Mouse (Mus musculus) adrenal gland, adult 18-20 months (tissue): ENCODE data around the gene Mmp15. TPM values are rescaled to one million over a fixed set of nuclear protein-coding genes. Genes with fewer than 3 reads are reported as not detected.

Experiments
- total RNA-seq, 2 experiments: library from RNA; stranded (reverse); gene quantifications; 1 replicate in 1 of 2; 2 replicates in 1 of 2; pipeline ENCODE4 v1.2.3; 2021

Gene Mmp15
- total RNA-seq, 2 experiments from 2014 or later: 5.6 to 8.9 TPM

Other genes starting within 250 kb of the Mmp15 start
- 100 to 1,000 TPM; 133 to 161 TPM for gene Kifc3, start 149.5 kb upstream of the Mmp15 start, total RNA-seq
- under 1 TPM; 0.20 to 0.22 TPM for gene Cngb1, start 45.7 kb upstream of the Mmp15 start, total RNA-seq
- 1 to 10 TPM in 1 of 2 experiments, under 1 TPM in 1; 0.64 to 1.3 TPM for gene Tepp, start 41.7 kb upstream of the Mmp15 start, total RNA-seq
- 10 to 100 TPM in 1 of 2 experiments, 1 to 10 TPM in 1; 9.4 to 11.0 TPM for gene Zfp319, start 20.3 kb upstream of the Mmp15 start, total RNA-seq
- 10 to 100 TPM; 11.6 to 11.9 TPM for gene Usb1, start 20.0 kb upstream of the Mmp15 start, total RNA-seq
- 10 to 100 TPM; 25.8 to 33.6 TPM for gene Cfap20, start 82.6 kb downstream of the Mmp15 start, total RNA-seq
- 10 to 100 TPM; 70.3 to 88.4 TPM for gene Csnk2a2, start 137.8 kb downstream of the Mmp15 start, total RNA-seq
- under 1 TPM; 0.54 to 0.63 TPM for gene Ccdc113, start 181.8 kb downstream of the Mmp15 start, total RNA-seq
- not detected for gene Prss54, start 224.1 kb downstream of the Mmp15 start, total RNA-seq